Comparison of ENCODE assay signal across 8 mouse cellular contexts in the genomic region with DNA sequence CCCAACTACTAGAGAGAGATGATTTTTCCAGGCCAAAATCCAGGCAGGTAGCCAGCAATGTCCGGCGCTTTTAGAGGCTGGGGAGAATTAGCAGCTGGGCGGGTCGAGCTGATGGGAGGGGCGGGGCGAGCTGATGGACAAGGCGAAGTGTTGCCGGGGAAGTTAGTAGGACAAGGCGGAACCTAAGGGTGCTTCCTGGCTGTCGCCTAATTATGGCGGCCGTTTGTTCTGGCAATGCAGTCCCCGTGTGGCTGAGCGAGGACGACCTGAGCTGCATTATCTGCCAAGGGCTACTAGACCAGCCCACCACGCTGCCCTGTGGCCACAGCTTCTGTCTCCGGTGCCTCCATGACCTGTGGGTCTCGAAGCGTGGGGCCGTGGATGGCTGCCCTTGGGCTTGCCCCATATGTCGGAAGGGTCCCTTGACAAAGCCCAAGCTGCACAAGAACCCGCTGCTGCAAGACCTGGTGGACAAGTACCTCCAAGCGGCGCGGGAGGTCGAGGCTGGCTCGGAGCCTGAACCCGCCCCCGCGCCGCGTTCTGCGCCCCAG. TPM values are rescaled to one million over a fixed set of nuclear protein-coding genes. Genes with fewer than 3 reads are reported as not detected.
DNase-seq lines count a peak whose midpoint lies in the region; ATAC-seq and TF ChIP-seq lines count a peak whose summit lies in the region.

Gene Rnf135, plus strand, starts transcription at position 147 of the 551 bp plus-strand sequence.

- H3K9ac ChIP-seq in heart, embryonic 12.5 days = peak within 1 kb of the TSS; percentile 89
- H3K9ac ChIP-seq in kidney, postnatal 0 days (ENCODE audit: low read depth, low read length) = peak within 1 kb of the TSS; percentile 76
- peak within 1 kb of the TSS; percentile 85 for H3K9ac ChIP-seq in liver, adult 2 months (ENCODE audit: low read depth, low read length)

- TF ChIP-seq CTCF in kidney, postnatal 0 days (IDR thresholded peaks at IDR 0.05; ENCODE audit: low read depth) = no peak
- no peak for TF ChIP-seq CTCF in liver, adult 2 months (IDR thresholded peaks at IDR 0.05; ENCODE audit: low read depth, low read length)

- peak; percentile 99 for ATAC-seq in erythroid progenitor cell, adult 5-6 weeks (replicated peaks; ENCODE audit: low FRiP score, poor library complexity, severe bottlenecking)
- ATAC-seq in heart, embryonic 12.5 days (ENCODE audit: insufficient number of reproducible peaks, low FRiP score) = peak; percentile 97
- ATAC-seq in kidney, postnatal 0 days (replicated peaks; ENCODE audit: low FRiP score, low read depth) = peak; percentile 96
- peak; percentile 99 for ATAC-seq in monocyte, adult 5-6 weeks (replicated peaks; ENCODE audit: insufficient number of reproducible peaks, low FRiP score, low TSS enrichment, poor library complexity, severe bottlenecking)

- DNase-seq in CD4-positive helper T cell, adult 2 months (ENCODE audit: low read depth, low spot score) = peak; percentile 79
- peak; percentile 97 for DNase-seq in kidney, postnatal 0 days (ENCODE audit: low spot score)
- peak; percentile 85 for DNase-seq in liver, adult 2 months (ENCODE audit: extremely low read depth, low read depth, low spot score)
- peak; percentile 85 to 87 for DNase-seq in spleen, postnatal 36 days (ENCODE audit: low spot score in 2 of 2)

- peak; percentile 93 for TF ChIP-seq POLR2A in liver, adult 2 months (IDR thresholded peaks at IDR 0.05; ENCODE audit: extremely low read depth, insufficient read depth, low read length)

- H3K27ac ChIP-seq in brown adipose tissue, adult 24 weeks (replicated peaks; ENCODE audit: low read depth, low read length) = peak within 1 kb of the TSS; percentile 82
- peak within 1 kb of the TSS; percentile 83 for H3K27ac ChIP-seq in heart, embryonic 12.5 days (ENCODE audit: poor library complexity, severe bottlenecking)
- H3K27ac ChIP-seq in kidney, postnatal 0 days = peak within 1 kb of the TSS; percentile 88
- H3K27ac ChIP-seq in liver, adult 2 months (replicated peaks; ENCODE audit: insufficient read depth, low read depth, low read length) = peak within 1 kb of the TSS; percentile 95

- WGBS in heart, embryonic 12.5 days = 2% methylated on average over 33 of the region's 33 CpGs
- WGBS in kidney, postnatal 0 days = under 1% methylated on average over 33 of the region's 33 CpGs
- 0% methylated on average over 33 of the region's 33 CpGs for WGBS in liver, adult 2 months

- H3K79me2 ChIP-seq in liver, adult 2 months (ENCODE audit: control insufficient read depth, insufficient read depth, low read length) = peaks cover 3% of the 10 kb centered on the region; the same call in 1 of the 2 replicates

- H3K4me1 ChIP-seq in brown adipose tissue, adult 24 weeks (ENCODE audit: control insufficient read depth, insufficient read depth, insufficient read length, low read length) = 0 out of 2 replicates have a peak, but pooled peaks cover 3% of the 10 kb centered on the region
- H3K4me1 ChIP-seq in heart, embryonic 12.5 days (replicated peaks) = peaks cover 9% of the 10 kb centered on the region
- no peaks in the 10 kb centered on the region for H3K4me1 ChIP-seq in kidney, postnatal 0 days (replicated peaks; ENCODE audit: insufficient read depth, low read length)
- 0 out of 2 replicates have a peak, but pooled peaks cover 9% of the 10 kb centered on the region for H3K4me1 ChIP-seq in liver, adult 2 months (ENCODE audit: control insufficient read depth, insufficient read depth, low read length)

- H3K27me3 ChIP-seq in heart, embryonic 12.5 days (replicated peaks) = no peaks in the 10 kb centered on the region
- no peaks in the 10 kb centered on the region for H3K27me3 ChIP-seq in kidney, postnatal 0 days (ENCODE audit: insufficient read depth, low read length)
- H3K27me3 ChIP-seq in liver, adult 2 months (ENCODE audit: control insufficient read depth, insufficient read depth, low read length) = no peaks in the 10 kb centered on the region

- H3K9me3 ChIP-seq in heart, embryonic 12.5 days (replicated peaks) = no peaks in the 10 kb centered on the region
- no peaks in the 10 kb centered on the region for H3K9me3 ChIP-seq in kidney, postnatal 0 days (replicated peaks; ENCODE audit: low read length)

- peak within 1 kb of the TSS; percentile 65 for H3K4me2 ChIP-seq in heart, embryonic 12.5 days
- peak within 1 kb of the TSS; percentile 85 for H3K4me2 ChIP-seq in kidney, postnatal 0 days (ENCODE audit: low read length)

- no peaks in the 10 kb centered on the region for H3K36me3 ChIP-seq in heart, embryonic 12.5 days
- no peaks in the 10 kb centered on the region for H3K36me3 ChIP-seq in kidney, postnatal 0 days (ENCODE audit: insufficient read depth, low read length)
- 0 out of 2 replicates have a peak, but pooled peaks cover 2% of the 10 kb centered on the region for H3K36me3 ChIP-seq in liver, adult 2 months (ENCODE audit: control insufficient read depth, insufficient read depth, low read length)

- H3K4me3 ChIP-seq in brown adipose tissue, adult 24 weeks (ENCODE audit: insufficient read depth, low read depth, low read length) = peak within 1 kb of the TSS; percentile 82
- H3K4me3 ChIP-seq in heart, embryonic 12.5 days = peak within 1 kb of the TSS; percentile 77
- H3K4me3 ChIP-seq in kidney, postnatal 0 days (replicated peaks; ENCODE audit: low read depth, low read length) = peak within 1 kb of the TSS; percentile 61
- peak within 1 kb of the TSS; percentile 70 for H3K4me3 ChIP-seq in liver, adult 2 months (ENCODE audit: insufficient read depth, low read depth, low read length)

RNA-seq across cellular contexts. Expression of gene Rnf135, which starts in this region (rescaled TPM):
- polyA plus RNA-seq in brown adipose tissue, adult 24 weeks (2012; ENCODE audit: insufficient read depth, insufficient read length, missing spikeins) = 4.2 and 4.3 TPM in 2 replicates
- 1.7 and 3.6 TPM in 2 replicates for total RNA-seq in erythroid progenitor cell, adult 5-6 weeks (2015; ENCODE audit: low replicate concordance)
- 1.5 TPM in 1 of 2 replicates, not detected in the other for total RNA-seq in erythroid progenitor cell, adult 5-6 weeks (2017; ENCODE audit: low replicate concordance)
- polyA plus RNA-seq in heart, embryonic 12.5 days (2016; fragmentation: Nextera tagmentation; extraction: Ambion mirVana) = 9.4 and 10.5 TPM in 2 replicates
- polyA plus RNA-seq in kidney, postnatal 0 days (2015; fragmentation: Nextera tagmentation; extraction: Ambion mirVana) = 11.8 and 12.9 TPM in 2 replicates
- total RNA-seq in liver, adult 2 months (2014; rRNA removed) = 6.1 and 6.6 TPM in 2 replicates
- 9.4 and 11.0 TPM in 2 replicates for polyA plus RNA-seq in liver, adult 2 months (2012; rRNA removed)
- 5.0 to 10.4 TPM (median 6.2 TPM) in 3 replicates for total RNA-seq in monocyte, adult 5-6 weeks (2017)

Comparison
In these comparisons a context has a peak if more than half of its experiments do, and no peak if none do; other contexts are left out.
1. Peak in every context shown above with its lines: DNase-seq, ATAC-seq, H3K4me3 ChIP-seq and H3K27ac ChIP-seq.